Mouse (Mus musculus) forebrain, embryonic 14.5 days (tissue): ENCODE data around the gene Pogk. TPM values are rescaled to one million over a fixed set of nuclear protein-coding genes. Genes with fewer than 3 reads are reported as not detected.

Source experiments
- ATAC-seq: fragments of 200-750 bp; cut with Nextera tagmentation; 2 replicates; pipeline ENCODE4 v1.8.0; 2017; ENCODE audit warnings: mild to moderate bottlenecking, moderate library complexity
- DNase-seq: peaks from one replicate; pipeline ENCODE4 v3.0.0-alpha.2; 2015; ENCODE audit warnings: low spot score
- H3K27ac ChIP-seq: fragments of 300-500 bp; sonication (generic); 2 replicates; pipeline ENCODE4 v1.5.1; 2014; ENCODE audit warnings: low read depth, mild to moderate bottlenecking, control low read depth, low read length, moderate library complexity
- H3K27me3 ChIP-seq: fragments of 300-500 bp; sonication (generic); replicated peaks from 2 replicates; pipeline ENCODE4 v1.6.1; 2014; ENCODE audit warnings: low read length, control low read depth, mixed read lengths; ENCODE audit not compliant: control insufficient read depth, insufficient read depth
- H3K36me3 ChIP-seq: fragments of 300-500 bp; sonication (generic); 2 replicates; pipeline ENCODE4 v1.6.1; 2014; ENCODE audit warnings: low read length, control low read depth; ENCODE audit not compliant: control insufficient read depth, insufficient read depth
- H3K4me1 ChIP-seq: fragments of 300-500 bp; sonication (generic); 2 replicates; pipeline ENCODE4 v1.6.1; 2014; ENCODE audit warnings: antibody characterized with exemption, low read length, control low read depth; ENCODE audit not compliant: control insufficient read depth, insufficient read depth
- H3K4me2 ChIP-seq: fragments of 300-500 bp; sonication (generic); 2 replicates; pipeline ENCODE4 v1.6.1; 2014; ENCODE audit warnings: mild to moderate bottlenecking, control low read depth, low read length
- H3K4me3 ChIP-seq: fragments of 300-500 bp; sonication (generic); 2 replicates; pipeline ENCODE4 v1.5.1; 2014; ENCODE audit warnings: low read depth, low read length, control low read depth
- H3K9ac ChIP-seq: fragments of 300-500 bp; sonication (generic); 2 replicates; pipeline ENCODE4 v1.6.1; 2014; ENCODE audit warnings: mild to moderate bottlenecking, low read length, control low read depth, moderate library complexity
- H3K9me3 ChIP-seq: fragments of 300-500 bp; sonication (generic); replicated peaks from 2 replicates; pipeline ENCODE4 v1.6.1; 2016; ENCODE audit warnings: low read length, control low read depth, mixed read lengths; ENCODE audit not compliant: control insufficient read depth
- WGBS: fragments of 180-500 bp; shearing (Covaris S2); extraction: QIAGEN DNeasy Blood & Tissue Kit; methylation state at CpG from one replicate; pipeline ENCODE4 v1.1.7; 2014; 5-methylcytosine and 5-hydroxymethylcytosine counted together
- polyA plus RNA-seq: library from polyadenylated mRNA; unstranded; fragments of >200 nt; fragmentation: Nextera tagmentation; extraction: Ambion mirVana; gene quantifications from 2 replicates; pipeline ENCODE4 v1.2.1, GENCODE M21; 2014

Pogk gene
- polyA plus RNA-seq, 1 experiment from 2014 or later = 34.0 TPM

- Histone ChIP-seq H3K9ac (no peak overlapping the region), H3K4me2 (no peak overlapping the region), H3K4me1 (peaks cover 2% of the 10 kb centered on the region; the same call in 1 of the 2 replicates), H3K4me3 (no peak overlapping the region), H3K9me3 (no peaks in the 10 kb centered on the region), H3K36me3 (no peaks in the 10 kb centered on the region), H3K27me3 (no peaks in the 10 kb centered on the region), H3K27ac (no peak overlapping the region)
- 45% methylated on average over 5 of the region's 5 CpGs for WGBS
- ATAC-seq (no peak), DNase-seq (no peak)
Measured at GRCm38 (mm10) chr1:166343586-166343985, 66.1 kb downstream of the Pogk start.

- Histone ChIP-seq H3K4me2 (no peak overlapping the region), H3K9me3 (no peaks in the 10 kb centered on the region), H3K27me3 (no peaks in the 10 kb centered on the region), H3K9ac (no peak overlapping the region), H3K36me3 (no peaks in the 10 kb centered on the region), H3K4me1 (peaks cover 2% of the 10 kb centered on the region; the same call in 1 of the 2 replicates), H3K4me3 (no peak overlapping the region), H3K27ac (no peak overlapping the region)
- ATAC-seq (no peak), DNase-seq (no peak)
- WGBS = 80% methylated on average over 1 of the region's 1 CpGs
Measured at GRCm38 (mm10) chr1:166342539-166342938, 67.1 kb downstream of the Pogk start.

GRCm38 (mm10) chr1:166342060-166342459 is 67.6 kb downstream of the Pogk start:
- ATAC-seq (no peak), DNase-seq (no peak)
- Histone ChIP-seq H3K27me3 (no peaks in the 10 kb centered on the region), H3K4me3 (no peak overlapping the region), H3K4me2 (no peak overlapping the region), H3K36me3 (no peaks in the 10 kb centered on the region), H3K9me3 (no peaks in the 10 kb centered on the region), H3K27ac (no peak overlapping the region), H3K9ac (no peak overlapping the region), H3K4me1 (peaks cover 2% of the 10 kb centered on the region; the same call in 1 of the 2 replicates)
- 80% methylated on average over 2 of the region's 2 CpGs for WGBS

GRCm38 (mm10) chr1:166339110-166339509 is 70.6 kb downstream of the Pogk start:
- Histone ChIP-seq H3K9me3 (no peaks in the 10 kb centered on the region), H3K27me3 (no peaks in the 10 kb centered on the region), H3K4me1 (peaks cover 2% of the 10 kb centered on the region; the same call in 1 of the 2 replicates), H3K27ac (no peak overlapping the region), H3K4me3 (no peak overlapping the region), H3K36me3 (no peaks in the 10 kb centered on the region), H3K9ac (no peak overlapping the region), H3K4me2 (no peak overlapping the region)
- 79% methylated on average over 6 of the region's 6 CpGs for WGBS
- ATAC-seq = no peak
- DNase-seq = no peak

Other genes with a start within 250 kb of the Pogk start
- not detected in 2 replicates for gene Mael, start 171.1 kb downstream of the Pogk start, polyA plus RNA-seq
- 2.6 TPM in 2 replicates for gene Ildr2, start 155.7 kb downstream of the Pogk start, polyA plus RNA-seq
- 113 and 127 TPM in 2 replicates for gene Tada1, start 30.8 kb downstream of the Pogk start, polyA plus RNA-seq
- gene Gm4846, start 87.7 kb upstream of the Pogk start, polyA plus RNA-seq = not detected in 2 replicates
- not detected in 2 replicates for gene Gm4847, start 237.8 kb upstream of the Pogk start, polyA plus RNA-seq